Mouse (Mus musculus) limb, embryonic 14.5 days (tissue): ENCODE data around the gene Cfl2. TPM values are rescaled to one million over a fixed set of nuclear protein-coding genes. Genes with fewer than 3 reads are reported as not detected.
"Not testable (repeated sequence)": the region's sequence is repeated elsewhere in the genome, so short reads cannot be mapped to it uniquely, and the experiment has no call there.

Experiments
- ATAC-seq: fragments of 200-750 bp; cut with Nextera tagmentation; 2 replicates; pipeline ENCODE4 v1.8.0; 2017; ENCODE audit warnings: low read depth, moderate number of reproducible peaks, moderate TSS enrichment; ENCODE audit not compliant: low FRiP score
- DNase-seq: peaks from one replicate; pipeline ENCODE4 v3.0.0-alpha.2; 2015; ENCODE audit warnings: low spot score
- H3K27ac ChIP-seq: fragments of 300-500 bp; sonication (generic); replicated peaks from 2 replicates; pipeline ENCODE4 v1.5.1; 2014; ENCODE audit warnings: low read depth, mild to moderate bottlenecking, low read length, moderate library complexity, mixed read lengths
- H3K27me3 ChIP-seq: fragments of 300-500 bp; sonication (generic); 2 replicates; pipeline ENCODE4 v1.6.1; 2014; ENCODE audit warnings: low read length, mixed read lengths; ENCODE audit not compliant: control insufficient read depth, insufficient read depth
- H3K36me3 ChIP-seq: fragments of 300-500 bp; sonication (generic); 2 replicates; pipeline ENCODE4 v1.6.1; 2014; ENCODE audit warnings: mild to moderate bottlenecking, low read length, moderate library complexity, mixed read lengths; ENCODE audit not compliant: control insufficient read depth, insufficient read depth
- H3K4me1 ChIP-seq: fragments of 300-500 bp; sonication (generic); 2 replicates; pipeline ENCODE4 v1.6.1; 2014; ENCODE audit warnings: antibody characterized with exemption, low read length, mixed read lengths; ENCODE audit not compliant: control insufficient read depth, insufficient read depth
- H3K4me2 ChIP-seq: fragments of 300-500 bp; sonication (generic); replicated peaks from 2 replicates; pipeline ENCODE4 v1.6.1; 2014; ENCODE audit warnings: low read depth, mild to moderate bottlenecking, low read length, moderate library complexity; ENCODE audit not compliant: severe bottlenecking
- H3K4me3 ChIP-seq: fragments of 300-500 bp; sonication (generic); replicated peaks from 2 replicates; pipeline ENCODE4 v1.5.1; 2014; ENCODE audit warnings: low read length
- H3K9ac ChIP-seq: fragments of 300-500 bp; sonication (generic); 2 replicates; pipeline ENCODE4 v1.6.1; 2014; ENCODE audit warnings: mild to moderate bottlenecking, low read depth, low read length, moderate library complexity; ENCODE audit not compliant: severe bottlenecking
- H3K9me3 ChIP-seq: fragments of 300-500 bp; sonication (generic); 2 replicates; pipeline ENCODE4 v1.6.1; 2016; ENCODE audit warnings: low read length; ENCODE audit not compliant: control insufficient read depth
- POLR2A ChIP-seq: fragments of 200-500 bp; IDR thresholded peaks from 2 replicates; pipeline ENCODE4 v1.8.0; 2012; ENCODE audit warnings: inconsistent platforms, mild to moderate bottlenecking, moderate library complexity, borderline replicate concordance; ENCODE audit not compliant: insufficient read depth, insufficient read length; ENCODE audit errors: extremely low read depth
- WGBS: fragments of 180-500 bp; shearing (Covaris S2); extraction: QIAGEN DNeasy Blood & Tissue Kit; methylation state at CpG from one replicate; pipeline ENCODE4 v1.1.7; 2014; 5-methylcytosine and 5-hydroxymethylcytosine counted together
- polyA plus RNA-seq, 2 experiments: library from polyadenylated mRNA; depleted of rRNA in 1 of 2; stranded (reverse) in 1 of 2; unstranded in 1 of 2; fragments of >200 nt; fragmentation: Nextera tagmentation in 1 of 2; extraction: Ambion mirVana in 1 of 2; gene quantifications; 2 replicates each; pipeline versions ENCODE4 v1.2.1 to v1.2.3; 2012 to 2014

Cfl2 gene
- polyA plus RNA-seq (2012; rRNA removed) (68.9 and 70.9 TPM in 2 replicates), polyA plus RNA-seq (2014; fragmentation: Nextera tagmentation; extraction: Ambion mirVana) (183 and 228 TPM in 2 replicates)

- Histone ChIP-seq H3K9ac (peak within 1 kb of the TSS; percentile 97), H3K4me2 (peak within 1 kb of the TSS; percentile 61), H3K27ac (peak within 1 kb of the TSS; percentile 99), H3K27me3 (no peaks in the 10 kb centered on the region), H3K9me3 (no peaks in the 10 kb centered on the region), H3K4me1 (peaks cover 7% of the 10 kb centered on the region), H3K4me3 (peak within 1 kb of the TSS; percentile 98), H3K36me3 (peaks cover 24% of the 10 kb centered on the region)
- 3% methylated on average over 54 of the region's 82 CpGs for WGBS
- TF ChIP-seq POLR2A = no peak
- DNase-seq (peak; percentile 84), ATAC-seq (peak; percentile 92)
Observed at GRCm38 (mm10) chr12:54862606-54863535, at the start of gene Cfl2. Gene Cfl2 (minus strand): TSS chr12:54862877.

GRCm38 (mm10) chr12:54910387-54910786 is 47.7 kb upstream of the Cfl2 start:
- no peak overlapping the region for H3K27ac ChIP-seq
- H3K36me3 ChIP-seq = peaks cover 58% of the 10 kb centered on the region
- H3K27me3 ChIP-seq = no peaks in the 10 kb centered on the region
- 89% methylated on average over 3 of the region's 3 CpGs for WGBS
- TF ChIP-seq POLR2A = no peak
- DNase-seq = no peak
- no peaks in the 10 kb centered on the region for H3K9me3 ChIP-seq
- ATAC-seq = no peak
- no peak overlapping the region for H3K4me2 ChIP-seq
- H3K4me3 ChIP-seq = no peak overlapping the region
- H3K9ac ChIP-seq = no peak overlapping the region
- no peaks in the 10 kb centered on the region for H3K4me1 ChIP-seq

GRCm38 (mm10) chr12:54892559-54892958 is 29.9 kb upstream of the Cfl2 start:
- DNase-seq, H3K4me3 ChIP-seq, H3K27me3 ChIP-seq, H3K27ac ChIP-seq, H3K4me1 ChIP-seq, H3K9ac ChIP-seq, H3K4me2 ChIP-seq, H3K9me3 ChIP-seq, ATAC-seq: not testable (repeated sequence)
- H3K36me3 ChIP-seq = peaks cover 11% of the 10 kb centered on the region
- WGBS = 32% methylated on average over 1 of the region's 2 CpGs

- no peak for TF ChIP-seq POLR2A
- H3K4me3 ChIP-seq = no peak overlapping the region
- no peaks in the 10 kb centered on the region for H3K27me3 ChIP-seq
- ATAC-seq (no peak), DNase-seq (no peak)
- H3K9me3 ChIP-seq = no peaks in the 10 kb centered on the region
- H3K9ac ChIP-seq = no peak overlapping the region
- H3K27ac ChIP-seq = no peak overlapping the region
- H3K4me2 ChIP-seq = no peak overlapping the region
- no peaks in the 10 kb centered on the region for H3K4me1 ChIP-seq
- WGBS = 93% methylated on average over 2 of the region's 2 CpGs
- H3K36me3 ChIP-seq = peaks cover 4% of the 10 kb centered on the region
Observed at GRCm38 (mm10) chr12:54890426-54890825, 27.7 kb upstream of the Cfl2 start.

GRCm38 (mm10) chr12:54887580-54888127 is 25.0 kb upstream of the Cfl2 start:
- no peaks in the 10 kb centered on the region for H3K9me3 ChIP-seq
- no peaks in the 10 kb centered on the region for H3K27me3 ChIP-seq
- WGBS = 48% methylated on average over 4 of the region's 4 CpGs
- no peak overlapping the region for H3K27ac ChIP-seq
- H3K36me3 ChIP-seq = no peaks in the 10 kb centered on the region; the same call in 1 of the 2 replicates
- H3K4me1 ChIP-seq = no peaks in the 10 kb centered on the region
- no peak for TF ChIP-seq POLR2A
- no peak overlapping the region for H3K4me2 ChIP-seq
- DNase-seq = peak; percentile 73
- no peak overlapping the region for H3K4me3 ChIP-seq
- no peak overlapping the region for H3K9ac ChIP-seq
- ATAC-seq = peak; percentile 78
